Mouse (Mus musculus) liver, embryonic 16.5 days (tissue): ENCODE measurements around the gene Tbc1d23. TPM values are rescaled to one million over a fixed set of nuclear protein-coding genes. Genes with fewer than 3 reads are reported as not detected.

Experiments
- ATAC-seq: fragments of 200-750 bp; cut with Nextera tagmentation; 2 replicates; pipeline ENCODE4 v1.8.0; 2017; ENCODE audit warnings: low read depth, mild to moderate bottlenecking, moderate number of reproducible peaks, moderate library complexity
- H3K27ac ChIP-seq: fragments of 300-500 bp; sonication (generic); 2 replicates; pipeline ENCODE4 v1.5.1; 2014; ENCODE audit warnings: mild to moderate bottlenecking, low read length
- H3K27me3 ChIP-seq: fragments of 300-500 bp; sonication (generic); 2 replicates; pipeline ENCODE4 v1.6.1; 2014; ENCODE audit warnings: low read depth, low read length, mixed read lengths; ENCODE audit not compliant: control insufficient read depth, insufficient read depth
- H3K36me3 ChIP-seq: fragments of 300-500 bp; sonication (generic); 2 replicates; pipeline ENCODE4 v1.6.1; 2014; ENCODE audit warnings: mild to moderate bottlenecking; ENCODE audit not compliant: control insufficient read depth, insufficient read depth
- H3K4me1 ChIP-seq: fragments of 300-500 bp; sonication (generic); 2 replicates; pipeline ENCODE4 v1.6.1; 2014; ENCODE audit warnings: low read depth, low read length, mixed read lengths; ENCODE audit not compliant: control insufficient read depth
- H3K4me2 ChIP-seq: fragments of 300-500 bp; sonication (generic); 2 replicates; pipeline ENCODE4 v1.6.1; 2014; ENCODE audit warnings: low read depth, low read length, mixed read lengths
- H3K4me3 ChIP-seq: fragments of 300-500 bp; sonication (generic); 2 replicates; pipeline ENCODE4 v1.5.1; 2014; ENCODE audit warnings: low read depth, mild to moderate bottlenecking, low read length
- H3K9ac ChIP-seq: fragments of 300-500 bp; sonication (generic); 2 replicates; pipeline ENCODE4 v1.6.1; 2014; ENCODE audit warnings: low read depth, low read length
- H3K9me3 ChIP-seq: fragments of 300-500 bp; sonication (generic); replicated peaks from 2 replicates; pipeline ENCODE4 v1.6.1; 2016; ENCODE audit warnings: low read length; ENCODE audit not compliant: control insufficient read depth
- WGBS: fragments of 180-500 bp; shearing (Covaris S2); extraction: QIAGEN DNeasy Blood & Tissue Kit; methylation state at CpG from one replicate; pipeline ENCODE4 v1.1.7; 2014; ENCODE audit not compliant: insufficient replicate concordance; 5-methylcytosine and 5-hydroxymethylcytosine counted together
- polyA plus RNA-seq: library from polyadenylated mRNA; unstranded; fragments of >200 nt; fragmentation: Nextera tagmentation; extraction: Ambion mirVana; gene quantifications from 2 replicates; pipeline ENCODE4 v1.2.1, GENCODE M21; 2015

Gene Tbc1d23
- polyA plus RNA-seq: 5.7 and 5.8 TPM in 2 replicates

- no peaks in the 10 kb centered on the region for H3K27me3 ChIP-seq
- H3K4me3 ChIP-seq: peak within 1 kb of the TSS; percentile 93
- peak; percentile 97 for ATAC-seq
- H3K9me3 ChIP-seq: no peaks in the 10 kb centered on the region
- H3K27ac ChIP-seq: peak within 1 kb of the TSS; percentile 85
- no peaks in the 10 kb centered on the region for H3K36me3 ChIP-seq
- H3K9ac ChIP-seq: peak within 1 kb of the TSS; percentile 84
- H3K4me1 ChIP-seq: peaks cover 7% of the 10 kb centered on the region
- peak within 1 kb of the TSS; percentile 79 for H3K4me2 ChIP-seq
- WGBS: under 1% methylated on average over 42 of the region's 42 CpGs
Measured at GRCm38 (mm10) chr16:57231089-57231936, at the start of gene Tbc1d23. Gene Tbc1d23 (minus strand): TSS chr16:57231504.

GRCm38 (mm10) chr16:57280221-57281217, 49.2 kb upstream of the Tbc1d23 start:
- Histone ChIP-seq H3K4me3 (no peak overlapping the region), H3K9me3 (no peaks in the 10 kb centered on the region), H3K27ac (no peak overlapping the region), H3K27me3 (no peaks in the 10 kb centered on the region), H3K4me1 (no peaks in the 10 kb centered on the region), H3K36me3 (no peaks in the 10 kb centered on the region), H3K9ac (no peak overlapping the region), H3K4me2 (no peak overlapping the region)
- no peak for ATAC-seq
- WGBS: 77% methylated on average over 31 of the region's 31 CpGs

GRCm38 (mm10) chr16:57278976-57279626, 47.8 kb upstream of the Tbc1d23 start:
- H3K4me1 ChIP-seq: no peaks in the 10 kb centered on the region
- 68% methylated on average over 10 of the region's 12 CpGs for WGBS
- H3K36me3 ChIP-seq: no peaks in the 10 kb centered on the region
- H3K4me3 ChIP-seq: no peak overlapping the region
- no peak overlapping the region for H3K27ac ChIP-seq
- H3K27me3 ChIP-seq: no peaks in the 10 kb centered on the region
- H3K9ac ChIP-seq: no peak overlapping the region
- no peak overlapping the region for H3K4me2 ChIP-seq
- H3K9me3 ChIP-seq: no peaks in the 10 kb centered on the region
- no peak for ATAC-seq

GRCm38 (mm10) chr16:57269751-57270150, 38.4 kb upstream of the Tbc1d23 start:
- Histone ChIP-seq H3K36me3 (no peaks in the 10 kb centered on the region), H3K27me3 (no peaks in the 10 kb centered on the region), H3K9ac (no peak overlapping the region), H3K4me2 (no peak overlapping the region), H3K4me1 (no peaks in the 10 kb centered on the region), H3K9me3 (no peaks in the 10 kb centered on the region), H3K4me3 (no peak overlapping the region), H3K27ac (no peak overlapping the region)
- no peak for ATAC-seq
- 76% methylated on average over 13 of the region's 13 CpGs for WGBS

DNA sequence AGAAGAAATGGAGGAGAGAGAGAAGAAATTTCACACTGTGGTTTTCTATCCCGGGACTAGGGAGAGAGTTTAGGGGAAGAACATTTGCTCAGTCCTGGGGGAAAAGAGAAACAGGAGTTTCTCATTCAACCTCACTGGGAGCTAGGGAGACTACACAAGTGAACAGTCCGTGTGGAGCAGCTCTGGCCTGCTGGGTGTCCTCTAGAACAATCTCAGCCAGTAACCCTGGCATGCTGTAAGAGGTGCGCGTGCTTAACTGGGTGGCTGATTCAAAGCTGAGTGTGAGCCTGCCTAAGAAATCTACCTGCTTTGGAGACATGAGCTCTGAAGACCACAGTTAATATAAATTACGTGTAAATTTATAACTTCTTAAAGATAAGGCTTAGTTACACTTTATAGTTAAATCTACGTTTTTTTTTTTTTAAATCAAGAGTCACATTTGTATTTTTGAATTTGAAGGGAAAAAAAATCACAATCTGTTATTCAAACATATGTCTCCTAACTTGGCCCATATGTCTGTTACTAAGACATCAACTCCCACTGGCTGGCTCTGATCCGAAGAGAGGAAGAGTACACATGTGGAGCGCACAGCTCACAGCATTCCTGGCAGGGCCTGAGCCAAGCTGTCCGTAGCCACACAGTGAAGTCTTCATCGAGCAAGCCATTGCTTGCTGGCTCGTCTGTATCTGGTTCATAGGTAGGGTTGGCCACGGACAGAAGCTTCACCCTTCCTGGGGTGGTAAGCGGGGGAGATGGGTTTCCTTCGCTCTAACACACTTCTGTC, 36.9 kb upstream of the Tbc1d23 start:
- H3K9ac ChIP-seq: no peak overlapping the region
- H3K27ac ChIP-seq: no peak overlapping the region
- no peak overlapping the region for H3K4me2 ChIP-seq
- no peaks in the 10 kb centered on the region for H3K9me3 ChIP-seq
- H3K36me3 ChIP-seq: no peaks in the 10 kb centered on the region
- no peaks in the 10 kb centered on the region for H3K4me1 ChIP-seq
- H3K27me3 ChIP-seq: no peaks in the 10 kb centered on the region
- WGBS: 70% methylated on average over 14 of the region's 14 CpGs
- ATAC-seq: no peak
- H3K4me3 ChIP-seq: no peak overlapping the region

- no peak overlapping the region for H3K4me2 ChIP-seq
- 12% methylated on average over 1 of the region's 1 CpGs for WGBS
- no peaks in the 10 kb centered on the region for H3K36me3 ChIP-seq
- no peak for ATAC-seq
- no peaks in the 10 kb centered on the region for H3K9me3 ChIP-seq
- H3K4me3 ChIP-seq: no peak overlapping the region
- H3K27ac ChIP-seq: no peak overlapping the region
- H3K27me3 ChIP-seq: no peaks in the 10 kb centered on the region
- no peak overlapping the region for H3K9ac ChIP-seq
- H3K4me1 ChIP-seq: no peaks in the 10 kb centered on the region
Measured at GRCm38 (mm10) chr16:57267068-57267467, 35.8 kb upstream of the Tbc1d23 start.

DNA sequence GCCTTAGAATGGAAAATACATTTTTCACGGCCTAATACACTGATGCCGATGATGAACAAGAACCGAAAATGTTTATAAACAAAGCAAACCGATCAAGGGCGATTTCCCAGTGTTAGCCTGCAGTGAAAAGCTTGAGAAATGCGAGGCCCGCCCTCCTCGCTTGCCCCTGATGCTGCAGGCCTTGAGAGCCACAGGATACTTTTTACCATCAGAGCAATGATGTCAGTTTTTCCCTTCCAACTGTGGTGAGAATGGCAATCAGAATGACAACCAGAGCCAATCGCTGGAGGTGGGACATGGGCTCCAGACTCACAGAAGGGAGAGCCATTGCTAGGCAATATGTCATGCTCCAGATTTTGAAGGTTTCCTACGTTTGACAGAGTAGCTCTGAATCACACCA, 28.8 kb upstream of the Tbc1d23 start:
- no peaks in the 10 kb centered on the region for H3K36me3 ChIP-seq
- H3K4me1 ChIP-seq: no peaks in the 10 kb centered on the region
- no peak overlapping the region for H3K9ac ChIP-seq
- no peak overlapping the region for H3K4me2 ChIP-seq
- no peaks in the 10 kb centered on the region for H3K9me3 ChIP-seq
- 72% methylated on average over 10 of the region's 10 CpGs for WGBS
- no peak for ATAC-seq
- no peaks in the 10 kb centered on the region for H3K27me3 ChIP-seq
- H3K27ac ChIP-seq: no peak overlapping the region
- H3K4me3 ChIP-seq: no peak overlapping the region

DNA sequence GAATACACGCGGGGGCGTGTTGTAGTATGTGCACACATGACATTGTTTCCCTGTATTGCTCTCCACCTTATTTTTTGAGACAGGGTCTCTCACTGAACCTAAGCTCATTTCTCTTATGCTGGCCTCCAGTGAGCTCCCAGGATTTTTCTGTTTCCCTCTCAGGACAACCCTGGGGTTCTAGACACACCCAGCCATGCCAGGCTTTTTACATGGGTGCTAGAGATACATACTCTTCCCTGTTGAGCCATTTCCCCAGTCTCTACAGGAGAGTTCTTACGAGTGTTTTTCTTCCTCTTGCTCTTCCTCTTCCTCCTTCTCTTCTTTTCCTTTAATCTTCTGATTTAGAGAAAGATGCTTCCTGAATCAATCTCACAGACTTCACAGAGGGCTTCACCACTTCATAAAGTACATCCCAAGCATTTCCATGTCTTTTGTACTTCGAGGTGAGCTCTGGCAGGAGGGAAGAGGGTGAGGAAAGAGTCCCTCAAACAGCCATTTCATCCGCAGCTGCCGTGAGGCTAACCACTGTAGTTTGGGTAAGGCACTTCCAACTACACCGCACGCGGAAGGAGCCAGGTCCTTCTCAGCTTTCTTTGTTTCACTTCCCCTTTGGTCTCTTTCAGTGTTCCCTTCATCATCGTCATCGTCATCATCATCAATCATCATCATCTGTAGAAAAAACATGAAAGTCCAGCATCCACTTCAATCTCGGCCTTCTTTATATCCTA, 28.2 kb upstream of the Tbc1d23 start:
- Histone ChIP-seq H3K27me3 (no peaks in the 10 kb centered on the region), H3K4me2 (no peak overlapping the region), H3K27ac (no peak overlapping the region), H3K36me3 (no peaks in the 10 kb centered on the region), H3K4me3 (no peak overlapping the region), H3K9me3 (no peaks in the 10 kb centered on the region), H3K9ac (no peak overlapping the region), H3K4me1 (no peaks in the 10 kb centered on the region)
- no peak for ATAC-seq
- WGBS: 60% methylated on average over 13 of the region's 13 CpGs
